ENCODE assay signal across 8 mouse cellular contexts in the genomic region with DNA sequence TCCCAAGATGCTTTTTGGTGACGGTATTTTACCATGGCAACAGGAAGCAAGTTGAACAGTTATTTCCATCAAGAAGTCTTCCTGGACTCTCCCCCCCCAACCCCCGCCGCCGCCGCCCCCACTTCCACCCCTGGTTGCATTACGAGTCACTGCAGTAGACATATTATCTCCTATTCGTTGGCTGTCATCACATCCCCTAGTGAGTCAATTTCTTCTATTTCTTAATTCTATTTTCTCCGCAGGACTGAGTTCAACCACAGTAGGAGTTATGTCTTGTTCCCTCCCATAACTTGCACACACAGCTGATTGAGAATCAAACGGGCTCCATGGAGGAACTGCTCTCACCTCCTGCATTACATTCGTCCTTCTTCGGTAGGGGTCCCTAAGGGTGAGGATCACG. TPM values are rescaled to one million over a fixed set of nuclear protein-coding genes. Genes with fewer than 3 reads are reported as not detected.
A peak's percentile ranks its signal among the peaks of the same experiment; 100 is the strongest.
DNase-seq lines count a peak whose midpoint lies in the region; ATAC-seq and TF ChIP-seq lines count a peak whose summit lies in the region.

No protein-coding gene starts in this region.

- H3K27ac ChIP-seq in lung, embryonic 14.5 days (ENCODE audit: low read depth): no peak overlapping the region
- H3K27ac ChIP-seq in embryonic facial prominence, embryonic 13.5 days: 0 out of 2 replicates have a peak overlapping the region, but pooled peaks have one; percentile 85
- peak overlapping the region; percentile 93 for H3K27ac ChIP-seq in limb, embryonic 10.5 days
- H3K27ac ChIP-seq in neural tube, embryonic 15.5 days (replicated peaks): no peak overlapping the region

- no peak for DNase-seq in lung, embryonic 14.5 days
- DNase-seq in lung, postnatal 4 days: no peak
- no peak for DNase-seq in limb, embryonic 10.5 days (ENCODE audit: low spot score)
- no peak for DNase-seq in cerebellum, postnatal 4 days (ENCODE audit: low spot score in 2 of 2)
- no peak for DNase-seq in embryo, embryonic 11 days
- no peak for DNase-seq in retina, embryonic 14.5 days (ENCODE audit: low spot score)

- ATAC-seq in lung, embryonic 14.5 days (ENCODE audit: insufficient read depth): no peak
- ATAC-seq in embryonic facial prominence, embryonic 13.5 days (ENCODE audit: insufficient number of reproducible peaks, insufficient read depth, low FRiP score, low TSS enrichment, low read depth): no peak
- no peak for ATAC-seq in neural tube, embryonic 15.5 days (ENCODE audit: low FRiP score)

- 0 out of 2 replicates have a peak, but pooled peaks cover 6% of the 10 kb centered on the region for H3K36me3 ChIP-seq in lung, embryonic 14.5 days (ENCODE audit: insufficient read depth)
- H3K36me3 ChIP-seq in embryonic facial prominence, embryonic 13.5 days: peaks cover 8% of the 10 kb centered on the region
- peaks cover 17% of the 10 kb centered on the region for H3K36me3 ChIP-seq in limb, embryonic 10.5 days
- peaks cover 5% of the 10 kb centered on the region; the same call in 1 of the 2 replicates for H3K36me3 ChIP-seq in neural tube, embryonic 15.5 days

- no peaks in the 10 kb centered on the region for H3K9me3 ChIP-seq in lung, embryonic 14.5 days (ENCODE audit: low read depth, low read length)
- H3K9me3 ChIP-seq in embryonic facial prominence, embryonic 13.5 days: no peaks in the 10 kb centered on the region
- H3K9me3 ChIP-seq in limb, embryonic 10.5 days (replicated peaks): no peaks in the 10 kb centered on the region
- no peaks in the 10 kb centered on the region for H3K9me3 ChIP-seq in neural tube, embryonic 15.5 days (replicated peaks)

- peak overlapping the region; percentile 81 for H3K9ac ChIP-seq in lung, embryonic 14.5 days
- peak overlapping the region; percentile 84 for H3K9ac ChIP-seq in embryonic facial prominence, embryonic 13.5 days
- H3K9ac ChIP-seq in neural tube, embryonic 15.5 days (replicated peaks): peak overlapping the region; percentile 64

- peak overlapping the region; percentile 98 for H3K4me2 ChIP-seq in lung, embryonic 14.5 days
- H3K4me2 ChIP-seq in embryonic facial prominence, embryonic 13.5 days: peak overlapping the region; percentile 88
- H3K4me2 ChIP-seq in neural tube, embryonic 15.5 days: peak overlapping the region; percentile 92

- TF ChIP-seq CTCF in lung, embryonic 14.5 days (IDR thresholded peaks at IDR 0.05; ENCODE audit: low read depth): no peak

- WGBS in lung, embryonic 14.5 days: 35% methylated on average over 12 of the region's 12 CpGs
- WGBS in embryonic facial prominence, embryonic 13.5 days: 43% methylated on average over 12 of the region's 12 CpGs
- 54% methylated on average over 12 of the region's 12 CpGs for WGBS in limb, embryonic 10.5 days
- WGBS in neural tube, embryonic 15.5 days: 46% methylated on average over 12 of the region's 12 CpGs

- H3K4me3 ChIP-seq in lung, embryonic 14.5 days (ENCODE audit: low read depth, low read length): peak overlapping the region; percentile 84
- H3K4me3 ChIP-seq in embryonic facial prominence, embryonic 13.5 days: peak overlapping the region; percentile 79
- H3K4me3 ChIP-seq in limb, embryonic 10.5 days: peak overlapping the region; percentile 89
- H3K4me3 ChIP-seq in neural tube, embryonic 15.5 days (replicated peaks): peak overlapping the region; percentile 73

- no peaks in the 10 kb centered on the region for H3K27me3 ChIP-seq in lung, embryonic 14.5 days (ENCODE audit: insufficient read depth, low read length)
- H3K27me3 ChIP-seq in embryonic facial prominence, embryonic 13.5 days: no peaks in the 10 kb centered on the region
- H3K27me3 ChIP-seq in limb, embryonic 10.5 days (ENCODE audit: low read depth, poor library complexity, severe bottlenecking): no peaks in the 10 kb centered on the region
- no peaks in the 10 kb centered on the region for H3K27me3 ChIP-seq in neural tube, embryonic 15.5 days (replicated peaks)

- 0 out of 2 replicates have a peak, but pooled peaks cover 6% of the 10 kb centered on the region for H3K4me1 ChIP-seq in lung, embryonic 14.5 days (ENCODE audit: insufficient read depth)
- H3K4me1 ChIP-seq in embryonic facial prominence, embryonic 13.5 days: peaks cover 17% of the 10 kb centered on the region
- H3K4me1 ChIP-seq in limb, embryonic 10.5 days: peaks cover 24% of the 10 kb centered on the region
- H3K4me1 ChIP-seq in neural tube, embryonic 15.5 days: peaks cover 21% of the 10 kb centered on the region

RNA-seq across cellular contexts. Expression of gene Cinp, which starts 0.8 kb away (rescaled TPM):
- polyA plus RNA-seq in lung, embryonic 14.5 days (2014; fragmentation: Nextera tagmentation; extraction: Ambion mirVana): 91.8 and 94.0 TPM in 2 replicates
- 66.9 and 74.3 TPM in 2 replicates for polyA plus RNA-seq in embryonic facial prominence, embryonic 13.5 days (2015; fragmentation: Nextera tagmentation; extraction: Ambion mirVana)
- polyA plus RNA-seq in limb, embryonic 10.5 days (2016; fragmentation: Nextera tagmentation; extraction: Ambion mirVana): 88.4 and 114 TPM in 2 replicates
- polyA plus RNA-seq in neural tube, embryonic 15.5 days (2015; fragmentation: Nextera tagmentation; extraction: Ambion mirVana): 87.6 and 88.5 TPM in 2 replicates

RNA-seq across cellular contexts. Expression of gene Tecpr2, which starts 1.0 kb away (rescaled TPM):
- 4.0 and 5.2 TPM in 2 replicates for polyA plus RNA-seq in lung, embryonic 14.5 days (2014; fragmentation: Nextera tagmentation; extraction: Ambion mirVana)
- 5.0 and 5.4 TPM in 2 replicates for polyA plus RNA-seq in embryonic facial prominence, embryonic 13.5 days (2015; fragmentation: Nextera tagmentation; extraction: Ambion mirVana)
- polyA plus RNA-seq in limb, embryonic 10.5 days (2016; fragmentation: Nextera tagmentation; extraction: Ambion mirVana): 6.0 and 6.7 TPM in 2 replicates
- polyA plus RNA-seq in neural tube, embryonic 15.5 days (2015; fragmentation: Nextera tagmentation; extraction: Ambion mirVana): 6.2 TPM in 2 replicates

RNA-seq across cellular contexts. Expression of gene Zfp839, which starts 38.1 kb away (rescaled TPM):
- 4.4 and 5.2 TPM in 2 replicates for polyA plus RNA-seq in lung, embryonic 14.5 days (2014; fragmentation: Nextera tagmentation; extraction: Ambion mirVana)
- 7.7 and 8.7 TPM in 2 replicates for polyA plus RNA-seq in embryonic facial prominence, embryonic 13.5 days (2015; fragmentation: Nextera tagmentation; extraction: Ambion mirVana)
- 3.9 and 6.2 TPM in 2 replicates for polyA plus RNA-seq in limb, embryonic 10.5 days (2016; fragmentation: Nextera tagmentation; extraction: Ambion mirVana)
- polyA plus RNA-seq in neural tube, embryonic 15.5 days (2015; fragmentation: Nextera tagmentation; extraction: Ambion mirVana): 5.0 and 5.1 TPM in 2 replicates

RNA-seq across cellular contexts. Expression of gene Mok, which starts 47.4 kb away (rescaled TPM):
- polyA plus RNA-seq in lung, embryonic 14.5 days (2014; fragmentation: Nextera tagmentation; extraction: Ambion mirVana): 5.8 and 5.9 TPM in 2 replicates
- 6.5 and 7.3 TPM in 2 replicates for polyA plus RNA-seq in embryonic facial prominence, embryonic 13.5 days (2015; fragmentation: Nextera tagmentation; extraction: Ambion mirVana)
- 6.0 and 6.5 TPM in 2 replicates for polyA plus RNA-seq in limb, embryonic 10.5 days (2016; fragmentation: Nextera tagmentation; extraction: Ambion mirVana)
- polyA plus RNA-seq in neural tube, embryonic 15.5 days (2015; fragmentation: Nextera tagmentation; extraction: Ambion mirVana): 10.8 and 12.3 TPM in 2 replicates

Comparison
In these comparisons a context has a peak if more than half of its experiments do, and no peak if none do; other contexts are left out.
1. H3K27ac ChIP-seq: peak in embryonic facial prominence, embryonic 13.5 days (single experiment) and limb, embryonic 10.5 days (single experiment); none in lung, embryonic 14.5 days (single experiment) and neural tube, embryonic 15.5 days (single experiment).
2. Peak in every context shown above with its lines, with median percentiles within 50 percentile points of each other: H3K4me2 ChIP-seq, H3K4me3 ChIP-seq and H3K9ac ChIP-seq.